Comparison of ENCODE assay signal across 15 mouse cellular contexts in genomic region chr4:127155757-127156156, GRCm38 (mm10). TPM values are rescaled to one million over a fixed set of nuclear protein-coding genes. Genes with fewer than 3 reads are reported as not detected.
A peak's percentile ranks its signal among the peaks of the same experiment; 100 is the strongest.
DNase-seq lines count a peak whose midpoint lies in the region; ATAC-seq and TF ChIP-seq lines count a peak whose summit lies in the region.
"Had no signal": no experiment of that assay in that cellular context is flagged by ENCODE, and none has a peak within 500 bp of the region (broad histone marks: within the 10 kb centered on the region; RNA-seq: fewer than 3 reads in every experiment).

No protein-coding gene starts in this region.

- DNase-seq in heart, adult 2 months: no peak
- no peak for DNase-seq in heart, postnatal 4 days
- peak; percentile 5 for DNase-seq in lung, embryonic 14.5 days
- no peak for DNase-seq in lung, postnatal 25 days (ENCODE audit: low spot score)
- peak; percentile 87 for DNase-seq in ZHBTc4 (ENCODE audit: low read depth, low spot score)
- no peak for DNase-seq in retina, postnatal 1 day
- DNase-seq in right cerebral cortex, postnatal 4 days: no peak
- DNase-seq: cerebellum, postnatal 14 days; gastrocnemius, postnatal 25 days; lung, postnatal 14 days had no signal

- H3K27me3 ChIP-seq in heart, adult 2 months (ENCODE audit: control insufficient read depth, insufficient read depth, low read length): no peaks in the 10 kb centered on the region
- H3K27me3 ChIP-seq in lung, embryonic 14.5 days (ENCODE audit: insufficient read depth, low read length): no peaks in the 10 kb centered on the region
- H3K27me3 ChIP-seq in E14TG2a.4 (ENCODE audit: insufficient read depth, low read length): peaks cover 2% of the 10 kb centered on the region; the same call in 1 of the 2 replicates
- H3K27me3 ChIP-seq: forebrain, embryonic 15.5 days; heart, embryonic 15.5 days; limb, embryonic 15.5 days had no signal

- H3K79me2 ChIP-seq in heart, adult 2 months (replicated peaks; ENCODE audit: control insufficient read depth, insufficient read depth, low read length): no peaks in the 10 kb centered on the region

- 0 out of 2 replicates have a peak, but pooled peaks have one; percentile 18 for TF ChIP-seq CTCF in heart, adult 2 months (IDR thresholded peaks at IDR 0.05)
- no peak; the same call in 1 of the 2 replicates for TF ChIP-seq CTCF in lung, embryonic 14.5 days (IDR thresholded peaks at IDR 0.05; ENCODE audit: low read depth)
- TF ChIP-seq CTCF in E14TG2a.4 (conservative IDR thresholded peaks at IDR 0.05; ENCODE audit: low read length): peak; percentile 85

- H3K9me3 ChIP-seq in lung, embryonic 14.5 days (ENCODE audit: low read depth, low read length): no peaks in the 10 kb centered on the region
- no peaks in the 10 kb centered on the region for H3K9me3 ChIP-seq in E14TG2a.4 (ENCODE audit: low read length)
- H3K9me3 ChIP-seq: forebrain, embryonic 15.5 days; heart, embryonic 15.5 days; limb, embryonic 15.5 days had no signal

- no peak for ATAC-seq in lung, embryonic 14.5 days (ENCODE audit: insufficient read depth)
- ATAC-seq: forebrain, embryonic 15.5 days; intestine, embryonic 16.5 days had no signal

- H3K4me3 ChIP-seq in heart, adult 2 months: no peak overlapping the region
- H3K4me3 ChIP-seq in lung, embryonic 14.5 days (ENCODE audit: low read depth, low read length): no peak overlapping the region
- no peak overlapping the region for H3K4me3 ChIP-seq in E14TG2a.4 (replicated peaks; ENCODE audit: low read length)
- H3K4me3 ChIP-seq: forebrain, embryonic 15.5 days; heart, embryonic 15.5 days; limb, embryonic 15.5 days had no signal

- H3K9ac ChIP-seq in heart, adult 2 months (ENCODE audit: low read depth, low read length): no peak overlapping the region
- H3K9ac ChIP-seq in lung, embryonic 14.5 days: no peak overlapping the region
- H3K9ac ChIP-seq: forebrain, embryonic 15.5 days; heart, embryonic 15.5 days; limb, embryonic 15.5 days had no signal

- WGBS in heart, adult 2 months: 55% methylated on average over 5 of the region's 5 CpGs
- WGBS in lung, embryonic 14.5 days: 60% methylated on average over 5 of the region's 5 CpGs

- no peak for TF ChIP-seq EP300 in heart, adult 2 months (IDR thresholded peaks at IDR 0.05; ENCODE audit: insufficient read depth, low read depth, low read length)

- H3K4me2 ChIP-seq in lung, embryonic 14.5 days: no peak overlapping the region
- H3K4me2 ChIP-seq: forebrain, embryonic 15.5 days; heart, embryonic 15.5 days; limb, embryonic 15.5 days had no signal

- H3K4me1 ChIP-seq in heart, adult 2 months (ENCODE audit: control insufficient read depth, insufficient read depth, low read length): no peaks in the 10 kb centered on the region
- H3K4me1 ChIP-seq in lung, embryonic 14.5 days (ENCODE audit: insufficient read depth): no peaks in the 10 kb centered on the region
- peaks cover 61% of the 10 kb centered on the region for H3K4me1 ChIP-seq in E14TG2a.4 (replicated peaks; ENCODE audit: low read depth, low read length)
- H3K4me1 ChIP-seq: forebrain, embryonic 15.5 days; heart, embryonic 15.5 days; limb, embryonic 15.5 days had no signal

- no peak for TF ChIP-seq POLR2A in heart, adult 2 months (IDR thresholded peaks at IDR 0.05; ENCODE audit: insufficient read depth, low read depth, low read length)

- H3K27ac ChIP-seq in heart, adult 2 months: no peak overlapping the region
- no peak overlapping the region for H3K27ac ChIP-seq in lung, embryonic 14.5 days (ENCODE audit: low read depth)
- H3K27ac ChIP-seq: forebrain, embryonic 15.5 days; heart, embryonic 15.5 days; limb, embryonic 15.5 days had no signal

- no peaks in the 10 kb centered on the region for H3K36me3 ChIP-seq in heart, adult 2 months (ENCODE audit: control insufficient read depth, insufficient read depth, low read length)
- H3K36me3 ChIP-seq in lung, embryonic 14.5 days (ENCODE audit: insufficient read depth): no peaks in the 10 kb centered on the region
- no peaks in the 10 kb centered on the region for H3K36me3 ChIP-seq in E14TG2a.4 (ENCODE audit: insufficient read depth, low read length)
- H3K36me3 ChIP-seq: forebrain, embryonic 15.5 days; heart, embryonic 15.5 days; limb, embryonic 15.5 days had no signal

- intact Hi-C loops in heart, adult 2 months (cut with DNase I): no loop called here

RNA-seq across cellular contexts. Expression of gene Dlgap3, which starts 13.2 kb away (rescaled TPM):
- under 1 TPM; 0.20 to 0.21 TPM for total RNA-seq in heart, adult 2 months (2021)
- 0.09 and 0.21 TPM in 2 replicates for polyA plus RNA-seq in heart, adult 2 months (2012; rRNA removed)
- under 1 TPM; 0.65 to 0.98 TPM for total RNA-seq in heart, postnatal 4 days (2021)
- polyA plus RNA-seq in lung, embryonic 14.5 days (2014; fragmentation: Nextera tagmentation; extraction: Ambion mirVana): 0.97 and 1.4 TPM in 2 replicates

RNA-seq across cellular contexts. Expression of gene Tmem35b, which starts 32.3 kb away (rescaled TPM):
- total RNA-seq in heart, adult 2 months (2021): 1 to 10 TPM; 1.4 to 2.0 TPM
- 5.6 TPM in 2 replicates for polyA plus RNA-seq in heart, adult 2 months (2012; rRNA removed)
- 1 to 10 TPM; 2.0 to 3.7 TPM for total RNA-seq in heart, postnatal 4 days (2021)
- 13.1 and 14.9 TPM in 2 replicates for polyA plus RNA-seq in lung, embryonic 14.5 days (2014; fragmentation: Nextera tagmentation; extraction: Ambion mirVana)

Comparison
In these comparisons a context has a peak if more than half of its experiments do, and no peak if none do; other contexts are left out.
1. DNase-seq: peak in lung, embryonic 14.5 days (single experiment) and ZHBTc4 (single experiment); none in heart, adult 2 months (0 of 2), heart, postnatal 4 days (single experiment), lung, postnatal 25 days (single experiment), retina, postnatal 1 day (single experiment) and right cerebral cortex, postnatal 4 days (single experiment).